Comparison of ENCODE assay signal across 14 mouse cellular contexts in genomic region chr14:25624659-25625058, GRCm38 (mm10).
A peak's percentile ranks its signal among the peaks of the same experiment; 100 is the strongest.
DNase-seq lines count a peak whose midpoint lies in the region; ATAC-seq lines count a peak whose summit lies in the region.
"Had no signal": no experiment of that assay in that cellular context is flagged by ENCODE, and none has a peak within 500 bp of the region (broad histone marks: within the 10 kb centered on the region; RNA-seq: fewer than 3 reads in every experiment).

No protein-coding gene starts in this region.

- H3K27me3 ChIP-seq in kidney, embryonic 15.5 days, result no peaks in the 10 kb centered on the region
- no peaks in the 10 kb centered on the region for H3K27me3 ChIP-seq in hindbrain, embryonic 13.5 days
- no peaks in the 10 kb centered on the region for H3K27me3 ChIP-seq in hindbrain, embryonic 16.5 days (replicated peaks; ENCODE audit: control insufficient read depth, insufficient read depth, low read length)

- intact Hi-C loops in heart, postnatal 36 days (cut with DNase I), result loop anchor here (5.0 kb wide), 2 partner anchors 37 to 152 kb away; no protein-coding TSS in a partner anchor

- WGBS in kidney, embryonic 15.5 days, result 76% methylated on average over 6 of the region's 6 CpGs
- WGBS in hindbrain, embryonic 13.5 days, result 85% methylated on average over 6 of the region's 6 CpGs
- WGBS in hindbrain, embryonic 16.5 days, result 85% methylated on average over 6 of the region's 6 CpGs

- peak; percentile 58 for DNase-seq in heart, adult 8-10 months (ENCODE audit: low spot score)
- no peak for DNase-seq in heart, postnatal 36 days
- no peak for DNase-seq in kidney, postnatal 36 days
- DNase-seq in urinary bladder, postnatal 25 days (ENCODE audit: low spot score), result no peak
- DNase-seq: adrenal gland, postnatal 14 days; gastrocnemius, postnatal 14 days; lung, adult 2 months; thymus, adult 18-20 months had no signal

- H3K9me3 ChIP-seq in kidney, embryonic 15.5 days (replicated peaks), result no peaks in the 10 kb centered on the region
- H3K9me3 ChIP-seq in hindbrain, embryonic 13.5 days, result no peaks in the 10 kb centered on the region
- H3K9me3 ChIP-seq in hindbrain, embryonic 16.5 days (ENCODE audit: control insufficient read depth, low read length), result no peaks in the 10 kb centered on the region
- H3K9me3 ChIP-seq: embryonic facial prominence, embryonic 10.5 days had no signal

- no peak for ATAC-seq in kidney, embryonic 15.5 days (replicated peaks; ENCODE audit: low FRiP score)
- no peak for ATAC-seq in hindbrain, embryonic 13.5 days (ENCODE audit: low FRiP score)
- no peak for ATAC-seq in hindbrain, embryonic 16.5 days
- ATAC-seq: CD4-positive, CD25-positive, alpha-beta regulatory T cell, adult 4 months had no signal

- peaks cover 29% of the 10 kb centered on the region for H3K36me3 ChIP-seq in kidney, embryonic 15.5 days
- peaks cover 32% of the 10 kb centered on the region for H3K36me3 ChIP-seq in hindbrain, embryonic 13.5 days
- H3K36me3 ChIP-seq in hindbrain, embryonic 16.5 days (ENCODE audit: control insufficient read depth, insufficient read depth, low read length), result no peaks in the 10 kb centered on the region

- no peak overlapping the region for H3K9ac ChIP-seq in kidney, embryonic 15.5 days
- H3K9ac ChIP-seq in hindbrain, embryonic 13.5 days, result peak overlapping the region; percentile 57; the same call in 1 of the 2 replicates
- H3K9ac ChIP-seq in hindbrain, embryonic 16.5 days (ENCODE audit: low read depth, low read length), result no peak overlapping the region

- H3K4me2 ChIP-seq in kidney, embryonic 15.5 days, result no peak overlapping the region
- H3K4me2 ChIP-seq in hindbrain, embryonic 13.5 days, result no peak overlapping the region
- H3K4me2 ChIP-seq in hindbrain, embryonic 16.5 days (ENCODE audit: low read length), result no peak overlapping the region

- no peak overlapping the region for H3K4me3 ChIP-seq in kidney, embryonic 15.5 days (replicated peaks)
- no peak overlapping the region for H3K4me3 ChIP-seq in hindbrain, embryonic 13.5 days
- H3K4me3 ChIP-seq in hindbrain, embryonic 16.5 days (ENCODE audit: low read length), result no peak overlapping the region
- H3K4me3 ChIP-seq: embryonic facial prominence, embryonic 10.5 days had no signal

- H3K27ac ChIP-seq in kidney, embryonic 15.5 days, result peak overlapping the region; percentile 88
- peak overlapping the region; percentile 94 for H3K27ac ChIP-seq in hindbrain, embryonic 13.5 days
- 0 out of 2 replicates have a peak overlapping the region, but pooled peaks have one; percentile 73 for H3K27ac ChIP-seq in hindbrain, embryonic 16.5 days (ENCODE audit: low read depth, low read length)
- H3K27ac ChIP-seq: macrophage had no signal

- H3K4me1 ChIP-seq in kidney, embryonic 15.5 days, result peaks cover 83% of the 10 kb centered on the region
- peaks cover 98% of the 10 kb centered on the region for H3K4me1 ChIP-seq in hindbrain, embryonic 13.5 days (replicated peaks)
- H3K4me1 ChIP-seq in hindbrain, embryonic 16.5 days (ENCODE audit: control insufficient read depth, insufficient read depth, low read depth, low read length), result peaks cover 46% of the 10 kb centered on the region
